Comparison of ENCODE assay signal across 22 mouse cellular contexts in the genomic region with DNA sequence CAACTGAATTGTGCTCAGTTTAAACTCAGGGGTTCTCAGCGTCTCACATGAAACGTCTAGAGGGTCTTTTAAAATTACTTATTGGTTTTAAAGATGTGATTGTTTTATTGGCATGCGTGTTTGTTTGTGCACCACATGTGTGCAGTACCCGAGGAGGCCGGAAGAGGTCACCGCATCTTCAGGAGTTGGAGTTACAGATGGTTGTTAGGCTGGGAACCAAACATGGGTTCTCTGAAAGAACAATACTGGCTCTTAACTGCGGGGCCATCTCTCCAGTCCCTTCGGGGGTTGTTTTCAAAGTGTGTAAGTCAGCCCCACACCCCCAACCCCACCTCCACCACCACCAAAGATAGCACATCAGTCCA. TPM values are rescaled to one million over a fixed set of nuclear protein-coding genes. Genes with fewer than 3 reads are reported as not detected.
DNase-seq lines count a peak whose midpoint lies in the region; ATAC-seq and TF ChIP-seq lines count a peak whose summit lies in the region.
"Had no signal": no experiment of that assay in that cellular context is flagged by ENCODE, and none has a peak within 500 bp of the region (broad histone marks: within the 10 kb centered on the region; RNA-seq: fewer than 3 reads in every experiment).

No protein-coding gene starts in this region.

- no peak for TF ChIP-seq EP300 in CH12.LX (IDR thresholded peaks at IDR 0.05; ENCODE audit: low read length)

- dilution Hi-C loops in CH12.LX (cut with MboI; ENCODE audit: extremely low pct_ligation_motif_present, extremely low pct_unique_long_range_greater_than_20kb, low sequenced_read_pairs): no loop called here

- no peak overlapping the region for H3K9ac ChIP-seq in intestine, postnatal 0 days (ENCODE audit: low read depth, low read length)
- H3K9ac ChIP-seq in intestine, embryonic 15.5 days: no peak overlapping the region
- no peak overlapping the region for H3K9ac ChIP-seq in CH12.LX (ENCODE audit: insufficient read depth, low read depth)
- no peak overlapping the region for H3K9ac ChIP-seq in neural tube, embryonic 15.5 days (replicated peaks)
- H3K9ac ChIP-seq: embryonic facial prominence, embryonic 13.5 days; forebrain, embryonic 13.5 days; forebrain, postnatal 0 days; heart, embryonic 15.5 days; hindbrain, embryonic 14.5 days had no signal

- H3K9me3 ChIP-seq in intestine, postnatal 0 days (ENCODE audit: control insufficient read depth): no peaks in the 10 kb centered on the region
- no peaks in the 10 kb centered on the region for H3K9me3 ChIP-seq in intestine, embryonic 15.5 days
- H3K9me3 ChIP-seq in CH12.LX (replicated peaks; ENCODE audit: low read length): no peaks in the 10 kb centered on the region
- H3K9me3 ChIP-seq in neural tube, embryonic 15.5 days (replicated peaks): no peaks in the 10 kb centered on the region
- H3K9me3 ChIP-seq: forebrain, embryonic 13.5 days; heart, embryonic 15.5 days; hindbrain, embryonic 10.5 days had no signal

- no peak overlapping the region for H3K4me2 ChIP-seq in intestine, postnatal 0 days (replicated peaks; ENCODE audit: low read depth)
- H3K4me2 ChIP-seq in intestine, embryonic 15.5 days (replicated peaks): no peak overlapping the region
- H3K4me2 ChIP-seq in CH12.LX (ENCODE audit: insufficient read depth, low read depth, poor library complexity, severe bottlenecking): no peak overlapping the region
- no peak overlapping the region for H3K4me2 ChIP-seq in neural tube, embryonic 15.5 days
- H3K4me2 ChIP-seq: forebrain, embryonic 13.5 days; heart, embryonic 11.5 days; heart, embryonic 15.5 days; hindbrain, embryonic 14.5 days had no signal

- in situ Hi-C loops in CH12.LX (cut with MboI; ENCODE audit: low pct_ligation_motif_present, low pct_unique_long_range_greater_than_20kb, low sequenced_read_pairs): no loop called here

- ATAC-seq in intestine, postnatal 0 days: no peak
- no peak for ATAC-seq in intestine, embryonic 15.5 days
- ATAC-seq in neural tube, embryonic 15.5 days (ENCODE audit: low FRiP score): no peak
- ATAC-seq: forebrain, embryonic 13.5 days; forebrain, postnatal 0 days; Patski had no signal

- no peak for TF ChIP-seq POLR2A in CH12.LX (IDR thresholded peaks at IDR 0.05; ENCODE audit: low read depth, low read length)
- no peak for TF ChIP-seq POLR2A in bone marrow macrophage, adult 2 months (IDR thresholded peaks at IDR 0.05; ENCODE audit: borderline replicate concordance, low read depth, low read length)

- no peak overlapping the region for H3K27ac ChIP-seq in intestine, postnatal 0 days (ENCODE audit: low read depth, low read length)
- no peak overlapping the region for H3K27ac ChIP-seq in intestine, embryonic 15.5 days
- H3K27ac ChIP-seq in CH12.LX (ENCODE audit: insufficient read depth, low read depth): peak overlapping the region; percentile 96
- no peak overlapping the region for H3K27ac ChIP-seq in bone marrow macrophage, adult 2 months (ENCODE audit: insufficient read depth, low read depth, low read length)
- H3K27ac ChIP-seq in neural tube, embryonic 15.5 days (replicated peaks): no peak overlapping the region
- H3K27ac ChIP-seq: forebrain, embryonic 13.5 days; heart, adult 2 months; heart, embryonic 15.5 days; hindbrain, embryonic 10.5 days; hindbrain, embryonic 14.5 days had no signal

- H3K79me2 ChIP-seq in CH12.LX (replicated peaks; ENCODE audit: control insufficient read depth, extremely low read depth, insufficient read depth, poor library complexity, severe bottlenecking): no peaks in the 10 kb centered on the region

- H3K27me3 ChIP-seq in intestine, postnatal 0 days (replicated peaks; ENCODE audit: control insufficient read depth, insufficient read depth, low read length): no peaks in the 10 kb centered on the region
- no peaks in the 10 kb centered on the region for H3K27me3 ChIP-seq in intestine, embryonic 15.5 days (replicated peaks)
- no peaks in the 10 kb centered on the region for H3K27me3 ChIP-seq in CH12.LX (replicated peaks)
- H3K27me3 ChIP-seq in neural tube, embryonic 15.5 days (replicated peaks): no peaks in the 10 kb centered on the region
- H3K27me3 ChIP-seq: embryonic facial prominence, embryonic 13.5 days; forebrain, embryonic 13.5 days; heart, embryonic 15.5 days; Patski had no signal

- 0 out of 2 replicates have a peak, but pooled peaks have one; percentile 14 for TF ChIP-seq CTCF in intestine, postnatal 0 days (IDR thresholded peaks at IDR 0.05; ENCODE audit: low read depth)
- peak in 1 of 2 experiments; percentile 25; a peak in 2 of 4 replicates for TF ChIP-seq CTCF in CH12.LX (conservative IDR thresholded peaks at IDR 0.05 in 1 of 2, IDR thresholded peaks at IDR 0.05 in 1 of 2; ENCODE audit: low read depth in 2 of 2, low read length in 2 of 2)
- 0 out of 2 replicates have a peak, but pooled peaks have one; percentile 21 for TF ChIP-seq CTCF in bone marrow macrophage, adult 2 months (IDR thresholded peaks at IDR 0.05; ENCODE audit: low read depth, low read length)

- DNase-seq in CH12.LX (ENCODE audit: extremely low read depth) (no peak), ES-CJ7 (ENCODE audit: low read depth, low spot score) (peak; percentile 50)
- no peak for DNase-seq in lung, postnatal 25 days (ENCODE audit: low spot score)
- DNase-seq: adrenal gland, adult 8-10 months; cerebellum, adult 11 months; cerebellum, adult 8-10 months; cerebellum, postnatal 14 days; forebrain, postnatal 0 days; gastrocnemius, postnatal 14 days; heart, adult 2 months; heart, postnatal 14 days had no signal

- H3K4me3 ChIP-seq in intestine, postnatal 0 days (ENCODE audit: low read depth, low read length): no peak overlapping the region
- no peak overlapping the region for H3K4me3 ChIP-seq in intestine, embryonic 15.5 days (replicated peaks)
- H3K4me3 ChIP-seq in CH12.LX (replicated peaks in 1 of 3; ENCODE audit: low read depth in 2 of 3, low read length in 2 of 3, poor library complexity in 1 of 3): no peak overlapping the region
- H3K4me3 ChIP-seq in bone marrow macrophage, adult 2 months (ENCODE audit: insufficient read depth, low read length): no peak overlapping the region
- no peak overlapping the region for H3K4me3 ChIP-seq in neural tube, embryonic 15.5 days (replicated peaks)
- H3K4me3 ChIP-seq: embryonic facial prominence, embryonic 13.5 days; forebrain, embryonic 13.5 days; heart, adult 2 months; heart, embryonic 15.5 days; hindbrain, embryonic 10.5 days had no signal

- TF ChIP-seq RAD21 in CH12.LX (IDR thresholded peaks at IDR 0.05; ENCODE audit: low read depth, low read length): peak; percentile 27

- H3K4me1 ChIP-seq in intestine, postnatal 0 days (replicated peaks; ENCODE audit: control insufficient read depth, insufficient read depth, low read length): peaks cover 7% of the 10 kb centered on the region
- H3K4me1 ChIP-seq in intestine, embryonic 15.5 days (replicated peaks): peaks cover 22% of the 10 kb centered on the region
- H3K4me1 ChIP-seq in CH12.LX (ENCODE audit: control insufficient read depth in 1 of 2, insufficient read depth in 2 of 2): peaks cover 48 to 87% of the 10 kb centered on the region in 2 experiments
- H3K4me1 ChIP-seq in bone marrow macrophage, adult 2 months (ENCODE audit: control insufficient read depth, insufficient read depth, low read length): peaks cover 38% of the 10 kb centered on the region
- peaks cover 10% of the 10 kb centered on the region; the same call in 1 of the 2 replicates for H3K4me1 ChIP-seq in neural tube, embryonic 15.5 days

- H3K36me3 ChIP-seq in intestine, postnatal 0 days (ENCODE audit: control insufficient read depth, insufficient read depth): no peaks in the 10 kb centered on the region
- no peaks in the 10 kb centered on the region for H3K36me3 ChIP-seq in intestine, embryonic 15.5 days
- no peaks in the 10 kb centered on the region for H3K36me3 ChIP-seq in CH12.LX (replicated peaks in 1 of 2; ENCODE audit: control insufficient read depth in 1 of 2, insufficient read depth in 1 of 2, low read length in 1 of 2)
- no peaks in the 10 kb centered on the region for H3K36me3 ChIP-seq in neural tube, embryonic 15.5 days
- H3K36me3 ChIP-seq: embryonic facial prominence, embryonic 13.5 days; heart, embryonic 15.5 days; hindbrain, embryonic 10.5 days had no signal

- WGBS in intestine, postnatal 0 days: 91% methylated on average over 8 of the region's 8 CpGs
- WGBS in intestine, embryonic 15.5 days: 93% methylated on average over 8 of the region's 8 CpGs
- WGBS in neural tube, embryonic 15.5 days: 93% methylated on average over 8 of the region's 8 CpGs

TF ChIP-seq in CH12.LX, 34 proteins besides CTCF, POLR2A, EP300 and RAD21:
- TF ChIP-seq SIN3A (IDR thresholded peaks at IDR 0.05; ENCODE audit: low read length) (no peak), SMC3 (IDR thresholded peaks at IDR 0.05; ENCODE audit: low read depth, low read length) (peak; percentile 34), ZMIZ1 (IDR thresholded peaks at IDR 0.05; ENCODE audit: low read depth, low read length) (no peak)

RNA-seq across cellular contexts. Expression of gene Psma6, which starts 48.9 kb away (rescaled TPM):
- polyA plus RNA-seq in intestine, postnatal 0 days (2015; fragmentation: Nextera tagmentation; extraction: Ambion mirVana): 279 and 292 TPM in 2 replicates
- polyA plus RNA-seq in intestine, embryonic 15.5 days (2015; fragmentation: Nextera tagmentation; extraction: Ambion mirVana): 413 and 421 TPM in 2 replicates
- 271 and 319 TPM in 2 replicates for total RNA-seq in CH12.LX (2012; rRNA removed)
- total RNA-seq in CH12.LX (2014; rRNA removed): 585 and 610 TPM in 2 replicates
- polyA plus RNA-seq in CH12.LX (2012; ENCODE audit: insufficient read length, low read depth): 307 and 352 TPM in 2 replicates
- polyA plus RNA-seq in bone marrow macrophage, adult 2 months (2012; ENCODE audit: insufficient read depth, insufficient read length, missing spikeins): 140 and 150 TPM in 2 replicates
- 399 and 422 TPM in 2 replicates for polyA plus RNA-seq in neural tube, embryonic 15.5 days (2015; fragmentation: Nextera tagmentation; extraction: Ambion mirVana)

RNA-seq across cellular contexts. Expression of gene Nfkbia, which starts 59.5 kb away (rescaled TPM):
- 47.1 and 49.7 TPM in 2 replicates for polyA plus RNA-seq in intestine, postnatal 0 days (2015; fragmentation: Nextera tagmentation; extraction: Ambion mirVana)
- polyA plus RNA-seq in intestine, embryonic 15.5 days (2015; fragmentation: Nextera tagmentation; extraction: Ambion mirVana): 72.5 and 74.2 TPM in 2 replicates
- 465 and 702 TPM in 2 replicates for total RNA-seq in CH12.LX (2012; rRNA removed)
- 138 and 178 TPM in 2 replicates for total RNA-seq in CH12.LX (2014; rRNA removed)
- polyA plus RNA-seq in CH12.LX (2012; ENCODE audit: insufficient read length, low read depth): 115 and 143 TPM in 2 replicates
- polyA plus RNA-seq in bone marrow macrophage, adult 2 months (2012; ENCODE audit: insufficient read depth, insufficient read length, missing spikeins): 143 TPM in 2 replicates
- 60.2 and 92.7 TPM in 2 replicates for polyA plus RNA-seq in neural tube, embryonic 15.5 days (2015; fragmentation: Nextera tagmentation; extraction: Ambion mirVana)
